Mouse (Mus musculus) testis, postnatal 10 days (tissue): ENCODE results near the gene Tdrd5.
"Not testable (repeated sequence)": the region's sequence is repeated elsewhere in the genome, so short reads cannot be mapped to it uniquely, and the experiment has no call there.

Source experiments
- DNase-seq: peaks from one replicate; pipeline ENCODE4 v3.0.0; 2021; ENCODE audit warnings: low spot score

The Tdrd5 gene

DNA sequence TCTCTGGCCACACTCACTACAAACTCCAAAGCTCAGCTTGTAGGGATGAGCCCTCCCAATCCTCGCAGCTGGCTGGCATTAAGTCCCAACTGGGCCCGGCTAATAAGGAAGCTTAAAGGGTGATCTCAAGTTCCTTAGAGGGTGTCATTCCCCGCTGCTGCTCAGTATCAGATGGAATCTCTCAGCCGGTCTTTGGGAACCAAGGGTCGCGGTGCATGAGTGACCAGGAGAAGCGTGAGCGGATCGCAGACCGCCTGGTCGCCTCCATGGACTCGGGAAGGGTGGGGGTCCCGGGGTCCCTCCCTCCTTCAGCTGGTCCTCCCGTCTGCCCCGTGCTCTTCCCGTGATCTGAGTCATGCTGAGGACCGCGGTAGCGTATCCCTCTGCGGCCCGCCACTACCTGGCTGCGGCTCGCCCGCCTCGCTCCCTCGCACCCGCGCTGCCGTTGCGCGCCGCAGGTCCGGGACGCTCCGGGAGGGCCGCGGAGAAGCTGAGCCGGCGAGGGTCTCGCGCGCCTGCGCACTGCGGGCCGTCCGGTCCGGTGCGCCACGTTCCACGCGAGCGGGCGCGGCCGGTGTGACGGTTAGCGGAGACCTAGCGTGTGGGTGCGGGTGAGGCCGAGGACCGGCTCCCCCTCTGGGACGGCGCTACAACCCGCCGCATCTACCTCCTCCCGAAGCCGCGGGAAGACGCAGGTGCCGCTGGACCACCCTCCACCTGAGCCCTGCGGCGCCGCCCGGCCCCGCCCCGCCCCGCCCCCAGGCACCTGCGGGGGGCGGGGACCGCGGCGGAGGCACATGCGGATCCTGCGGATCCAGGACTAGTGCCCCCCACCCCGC, at the start of gene Tdrd5:
Gene Tdrd5, minus strand, starts transcription at position 754 of the 839 bp plus-strand sequence.
- peak; percentile 63 for DNase-seq

DNA sequence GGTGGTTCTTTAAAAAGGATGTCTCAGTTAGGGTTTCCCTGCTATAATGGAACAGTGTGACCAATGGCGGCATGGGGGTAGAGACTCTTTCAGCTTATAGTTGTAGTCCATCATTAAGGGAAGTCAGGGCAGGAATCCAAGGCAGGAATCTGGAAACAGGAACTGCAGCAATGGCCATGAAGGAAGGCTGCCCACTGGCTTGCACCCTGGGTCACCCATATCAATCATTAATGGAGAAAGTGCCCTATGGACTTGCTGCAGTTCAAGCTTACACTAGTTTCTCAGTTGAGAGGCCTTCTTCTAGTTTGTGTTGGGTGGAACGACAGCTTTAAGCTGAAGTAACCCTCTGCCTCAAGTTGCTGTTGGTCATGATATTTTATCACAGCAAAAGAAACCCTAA, 49.0 kb upstream of the Tdrd5 start:
- no peak for DNase-seq

GRCm38 (mm10) chr1:156350441-156350840, 47.0 kb upstream of the Tdrd5 start:
- DNase-seq: no peak

DNA sequence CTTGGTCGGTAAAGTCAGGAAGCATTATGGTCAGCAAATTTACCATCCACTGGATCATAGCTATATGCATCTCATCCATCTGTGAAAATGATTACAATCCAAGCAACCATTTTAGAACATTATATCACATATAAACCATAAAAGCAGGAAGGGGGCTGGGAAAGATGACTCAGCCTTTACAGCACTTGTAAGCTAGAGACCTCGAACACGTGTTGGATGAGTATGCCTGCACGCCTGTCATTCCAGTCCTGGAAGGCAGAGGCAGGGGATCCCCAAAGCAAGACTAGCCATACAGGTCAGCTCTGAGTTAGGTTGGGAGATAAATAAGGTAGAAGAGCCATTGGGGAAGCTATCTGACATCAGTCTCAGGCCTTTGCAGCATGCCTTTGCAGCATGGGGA, 45.6 kb upstream of the Tdrd5 start:
- no peak for DNase-seq

GRCm38 (mm10) chr1:156345633-156346032, 42.2 kb upstream of the Tdrd5 start:
- no peak for DNase-seq

DNA sequence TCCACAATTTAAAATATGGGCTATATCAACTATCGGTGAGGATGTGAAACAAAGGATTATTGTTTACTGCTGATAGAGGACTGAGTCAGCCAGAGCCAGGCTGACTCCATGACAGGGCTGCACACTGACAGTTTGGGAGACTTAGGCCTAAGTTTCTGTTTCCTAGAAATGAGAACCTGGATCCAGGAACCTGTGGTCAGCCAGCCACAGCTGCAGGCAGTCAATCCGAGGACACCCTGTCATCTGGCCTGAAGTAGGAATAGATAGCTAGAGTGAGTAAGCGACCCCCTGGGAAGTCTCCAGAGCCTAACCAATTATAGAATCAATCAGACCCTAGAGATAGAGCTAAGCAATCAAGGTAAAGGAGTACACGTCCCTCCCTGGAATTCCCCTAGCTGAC, 41.0 kb upstream of the Tdrd5 start:
- DNase-seq: no peak

- DNase-seq: no peak
Observed at GRCm38 (mm10) chr1:156340847-156341246, 37.4 kb upstream of the Tdrd5 start.

DNA sequence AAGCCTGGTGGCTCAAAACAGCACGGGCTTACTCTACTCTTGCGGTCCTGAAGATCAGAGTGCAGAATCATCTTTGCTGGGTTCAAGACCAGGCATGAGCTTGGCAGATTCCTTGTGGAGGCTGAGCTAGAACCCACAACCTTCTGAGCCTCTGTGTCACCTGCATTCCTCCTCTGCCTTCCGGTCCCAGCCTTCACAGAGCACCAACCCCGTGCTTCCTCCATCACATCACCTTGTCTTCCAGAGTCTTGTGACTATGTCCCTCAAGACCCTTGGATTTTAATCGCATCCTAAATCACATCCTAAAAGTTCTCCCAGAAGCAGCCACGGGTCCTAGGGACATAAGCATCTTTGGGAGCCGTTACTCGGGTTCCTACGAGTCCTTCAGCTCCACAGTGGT, 19.7 kb upstream of the Tdrd5 start:
- DNase-seq: no peak

- peak; percentile 49 for DNase-seq
Observed at GRCm38 (mm10) chr1:156310630-156311029, 7.2 kb upstream of the Tdrd5 start, which contains the start of gene Nphs2. TSS of gene Nphs2 (plus strand) at chr1:156310727.

DNA sequence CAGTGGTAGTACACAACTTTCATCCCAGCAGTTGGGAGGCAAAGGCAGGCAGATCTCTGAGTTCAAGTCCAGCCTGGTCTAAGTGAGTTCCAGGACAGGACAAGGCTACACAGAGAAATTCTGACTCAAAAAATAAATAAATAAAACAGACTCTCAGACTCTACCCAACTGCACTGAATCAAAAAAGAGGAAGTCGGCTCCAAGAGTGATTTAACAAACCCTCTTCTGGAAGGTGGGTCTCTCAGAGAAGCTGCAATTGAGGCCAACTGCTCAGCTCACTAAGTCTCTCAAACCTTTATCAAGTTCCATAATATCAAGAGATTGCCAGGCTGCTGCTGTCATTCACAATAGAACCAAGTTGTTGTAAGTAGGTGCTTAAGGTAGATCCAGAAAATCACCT, 5.1 kb upstream of the Tdrd5 start:
- no peak for DNase-seq

DNA sequence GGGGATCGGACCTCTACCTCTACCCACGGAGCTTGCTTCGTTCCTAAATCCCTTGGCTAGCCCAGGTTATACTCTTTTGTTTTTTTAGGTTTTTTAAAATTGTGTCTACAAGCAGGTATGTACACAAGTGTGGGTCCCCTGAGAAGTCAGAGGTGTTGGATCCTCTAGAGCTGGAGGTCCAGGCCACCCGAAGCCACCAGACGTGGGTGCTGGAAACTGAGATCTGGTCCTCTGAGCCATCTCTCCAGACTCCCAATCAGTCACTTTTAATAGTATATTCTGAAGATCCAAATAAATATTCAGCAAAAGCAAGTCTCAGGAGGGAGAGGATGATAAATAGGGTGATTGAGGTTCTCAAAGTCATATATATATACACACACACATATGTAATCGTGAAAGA, 13.4 kb downstream of the Tdrd5 start:
- DNase-seq: no peak

GRCm38 (mm10) chr1:156289222-156289587, 14.3 kb downstream of the Tdrd5 start:
- not testable (repeated sequence) for DNase-seq

DNA sequence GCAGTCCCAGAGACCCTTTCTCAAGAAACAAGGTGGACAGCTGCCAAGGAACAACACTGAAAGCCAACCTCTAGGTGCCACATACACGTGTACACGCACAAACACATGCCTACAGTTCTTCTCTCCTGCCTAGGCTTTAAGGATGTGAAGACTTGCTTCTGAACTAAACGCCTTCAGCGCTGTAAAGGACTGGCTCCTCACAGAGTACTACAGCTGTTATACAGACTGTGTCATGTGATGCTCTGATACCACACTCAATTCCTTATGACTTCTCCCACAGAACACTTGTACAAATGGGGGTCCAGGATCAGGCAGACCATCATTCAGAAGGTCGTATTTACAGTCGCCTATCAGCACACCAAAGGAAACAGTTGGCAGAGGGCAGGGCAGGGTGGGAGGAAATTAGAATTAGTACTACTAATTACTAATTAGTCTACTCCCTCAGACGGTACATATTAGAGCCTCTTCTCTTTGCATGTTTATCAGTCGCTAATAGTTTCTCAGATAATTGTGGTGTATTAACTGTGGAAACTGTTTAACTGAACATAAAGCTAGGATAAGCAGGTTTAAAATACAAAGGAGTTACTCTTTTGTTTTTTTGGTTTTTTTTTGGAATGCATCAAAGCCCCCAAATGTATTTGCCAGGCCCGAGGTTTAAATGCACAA, 14.8 kb downstream of the Tdrd5 start:
- DNase-seq: no peak

- peak; percentile 49 for DNase-seq
Observed at GRCm38 (mm10) chr1:156285541-156285896, 17.9 kb downstream of the Tdrd5 start.

- peak; percentile 60 for DNase-seq
Observed at GRCm38 (mm10) chr1:156284851-156285540, 18.5 kb downstream of the Tdrd5 start.

GRCm38 (mm10) chr1:156284207-156284606, 19.3 kb downstream of the Tdrd5 start:
- DNase-seq: no peak

DNA sequence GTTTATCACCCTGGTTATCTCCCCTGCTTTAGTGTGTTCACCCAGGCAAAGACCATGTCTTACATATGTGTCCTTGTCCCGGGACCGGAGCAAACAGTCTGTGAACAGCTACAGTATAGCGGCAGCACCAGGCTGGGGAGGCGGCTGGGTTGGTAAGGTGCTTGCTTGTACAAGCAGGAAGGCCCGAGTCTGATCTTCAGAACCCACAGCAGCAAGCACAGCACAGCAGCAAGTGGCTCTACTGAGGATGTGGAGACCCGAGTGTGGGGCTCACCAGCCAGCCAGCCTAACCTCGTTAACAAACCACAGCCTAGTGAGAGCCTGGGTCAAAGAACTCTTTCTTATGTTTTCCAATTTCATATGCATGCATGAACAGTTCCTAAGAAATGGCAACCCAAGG, 23.3 kb downstream of the Tdrd5 start:
- no peak for DNase-seq

GRCm38 (mm10) chr1:156273647-156274046, 29.8 kb downstream of the Tdrd5 start:
- no peak for DNase-seq

- DNase-seq: no peak
Observed at GRCm38 (mm10) chr1:156271654-156272053, 31.8 kb downstream of the Tdrd5 start.

- no peak for DNase-seq
Observed at GRCm38 (mm10) chr1:156270471-156270870, 33.0 kb downstream of the Tdrd5 start.

GRCm38 (mm10) chr1:156268546-156268945, 34.9 kb downstream of the Tdrd5 start:
- not testable (repeated sequence) for DNase-seq

GRCm38 (mm10) chr1:156263946-156264345, 39.5 kb downstream of the Tdrd5 start:
- no peak for DNase-seq

DNA sequence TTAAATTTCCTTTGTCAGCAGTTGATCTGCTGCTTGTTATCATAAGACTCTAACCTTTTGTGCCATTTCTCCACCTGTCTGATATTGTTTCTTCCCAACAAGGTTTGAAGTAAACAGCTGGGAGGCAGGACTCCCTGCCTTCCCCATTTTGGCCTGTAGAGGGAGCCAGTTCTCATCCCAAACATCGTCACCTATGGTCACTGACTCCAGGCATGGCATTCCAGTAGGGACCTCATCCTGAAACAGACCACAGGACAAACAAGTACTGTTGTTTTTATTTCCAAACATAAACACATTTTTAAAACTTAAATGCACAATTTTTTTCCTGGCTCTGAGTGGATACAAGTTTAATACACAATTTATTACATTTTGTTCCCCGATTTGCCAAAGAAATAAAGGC, 40.1 kb downstream of the Tdrd5 start:
- DNase-seq: peak; percentile 80
